Mouse (Mus musculus) kidney, postnatal 0 days (tissue): ENCODE results near the gene Wdr54. TPM values are rescaled to one million over a fixed set of nuclear protein-coding genes. Genes with fewer than 3 reads are reported as not detected.
A peak's percentile ranks its signal among the peaks of the same experiment; 100 is the strongest.

Experiments
- ATAC-seq: fragments of 200-750 bp; cut with Nextera tagmentation; replicated peaks from 2 replicates; pipeline ENCODE4 v1.8.0; 2017; ENCODE audit warnings: low read depth, moderate number of reproducible peaks, moderate TSS enrichment, moderate library complexity; ENCODE audit not compliant: low FRiP score
- DNase-seq: peaks from one replicate; pipeline ENCODE4 v3.0.0-alpha.2; 2016; ENCODE audit warnings: low spot score
- H3K27ac ChIP-seq: fragments of 300-500 bp; sonication (generic); 2 replicates; pipeline ENCODE4 v1.5.1; 2014; ENCODE audit warnings: mild to moderate bottlenecking
- H3K27me3 ChIP-seq: fragments of 300-500 bp; sonication (generic); 2 replicates; pipeline ENCODE4 v1.6.1; 2014; ENCODE audit warnings: low read length, mixed read lengths; ENCODE audit not compliant: insufficient read depth
- H3K36me3 ChIP-seq: fragments of 300-500 bp; sonication (generic); 2 replicates; pipeline ENCODE4 v1.6.1; 2014; ENCODE audit warnings: low read length, mixed read lengths; ENCODE audit not compliant: insufficient read depth
- H3K4me1 ChIP-seq: fragments of 300-500 bp; sonication (generic); replicated peaks from 2 replicates; pipeline ENCODE4 v1.6.1; 2014; ENCODE audit warnings: antibody characterized with exemption, low read length, mixed read lengths; ENCODE audit not compliant: insufficient read depth
- H3K4me2 ChIP-seq: fragments of 300-500 bp; sonication (generic); 2 replicates; pipeline ENCODE4 v1.6.1; 2014; ENCODE audit warnings: mild to moderate bottlenecking, low read length, moderate library complexity, mixed read lengths
- H3K4me3 ChIP-seq: fragments of 300-500 bp; sonication (generic); replicated peaks from 2 replicates; pipeline ENCODE4 v1.5.1; 2014; ENCODE audit warnings: low read depth, low read length
- H3K9ac ChIP-seq: fragments of 300-500 bp; sonication (generic); 2 replicates; pipeline ENCODE4 v1.6.1; 2014; ENCODE audit warnings: low read depth, low read length
- H3K9me3 ChIP-seq: fragments of 300-500 bp; sonication (generic); replicated peaks from 2 replicates; pipeline ENCODE4 v1.6.1; 2016; ENCODE audit warnings: low read length, inconsistent platforms, mixed read lengths
- CTCF ChIP-seq: IDR thresholded peaks from 2 replicates; pipeline ENCODE4 v1.5.1; 2016; ENCODE audit warnings: antibody characterized with exemption, low read depth, mild to moderate bottlenecking, moderate library complexity
- WGBS: fragments of 180-500 bp; shearing (Covaris S2); extraction: QIAGEN DNeasy Blood & Tissue Kit; methylation state at CpG from one replicate; pipeline ENCODE4 v1.1.7; 2014; 5-methylcytosine and 5-hydroxymethylcytosine counted together
- polyA plus RNA-seq: library from polyadenylated mRNA; unstranded; fragments of >200 nt; fragmentation: Nextera tagmentation; extraction: Ambion mirVana; gene quantifications from 2 replicates; pipeline ENCODE4 v1.2.1, GENCODE M21; 2015

The Wdr54 gene
- polyA plus RNA-seq, 1 experiment from 2014 or later = 4.2 TPM

- H3K27me3 ChIP-seq = no peaks in the 10 kb centered on the region
- H3K36me3 ChIP-seq = no peaks in the 10 kb centered on the region
- H3K9me3 ChIP-seq = no peaks in the 10 kb centered on the region
- 96% methylated on average over 5 of the region's 5 CpGs for WGBS
- H3K4me3 ChIP-seq = no peak overlapping the region
- H3K9ac ChIP-seq = no peak overlapping the region
- TF ChIP-seq CTCF = peak; percentile 50; the same call in 1 of the 2 replicates
- H3K27ac ChIP-seq = no peak overlapping the region
- H3K4me2 ChIP-seq = no peak overlapping the region
- no peak for DNase-seq
- peaks cover 15% of the 10 kb centered on the region for H3K4me1 ChIP-seq
- ATAC-seq = no peak
Observed at GRCm38 (mm10) chr6:83127419-83127818, 28.8 kb downstream of the Wdr54 start.

DNA sequence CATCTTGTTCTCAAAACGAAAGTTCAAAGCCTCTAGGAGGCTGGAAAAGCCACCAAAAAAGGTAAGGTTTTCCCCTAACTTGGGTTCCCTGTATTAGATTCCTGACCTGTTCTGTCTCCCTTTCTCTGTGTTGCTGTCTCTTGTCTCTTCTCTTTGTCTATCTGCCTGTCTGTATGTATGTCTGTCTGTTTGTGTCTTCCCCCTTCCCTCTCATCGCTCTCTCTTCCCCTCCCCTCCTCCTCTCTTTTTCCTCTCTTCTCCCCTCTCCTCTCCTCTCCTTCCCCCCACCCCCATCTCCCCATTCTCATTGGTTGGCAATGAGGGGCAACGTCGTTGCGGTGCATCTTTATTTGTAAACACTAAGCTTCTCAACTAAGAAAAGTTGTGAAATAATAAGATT is 30.9 kb downstream of the Wdr54 start, which contains the start of gene Ino80b:
Gene Ino80b, minus strand, starts transcription at position 101 of the 400 bp plus-strand sequence.
- H3K9ac ChIP-seq = peak within 1 kb of the TSS; percentile 58
- no peak for TF ChIP-seq CTCF
- H3K4me3 ChIP-seq = peak within 1 kb of the TSS; percentile 67
- ATAC-seq (no peak), DNase-seq (no peak)
- H3K9me3 ChIP-seq = no peaks in the 10 kb centered on the region
- peak within 1 kb of the TSS; percentile 47; the same call in 1 of the 2 replicates for H3K27ac ChIP-seq
- 21% methylated on average over 5 of the region's 5 CpGs for WGBS
- H3K27me3 ChIP-seq = no peaks in the 10 kb centered on the region
- no peaks in the 10 kb centered on the region for H3K36me3 ChIP-seq
- peaks cover 26% of the 10 kb centered on the region for H3K4me1 ChIP-seq
- H3K4me2 ChIP-seq = peak within 1 kb of the TSS; percentile 95

- WGBS = under 1% methylated on average over 30 of the region's 30 CpGs
- ATAC-seq (peak; percentile 6; the same call in 1 of the 2 replicates), DNase-seq (peak; percentile 96)
- Histone ChIP-seq H3K4me3 (peak overlapping the region; percentile 67), H3K36me3 (no peaks in the 10 kb centered on the region), H3K4me2 (peak overlapping the region; percentile 95), H3K27ac (peak overlapping the region; percentile 47; the same call in 1 of the 2 replicates), H3K9me3 (no peaks in the 10 kb centered on the region), H3K9ac (peak overlapping the region; percentile 58), H3K27me3 (no peaks in the 10 kb centered on the region), H3K4me1 (peaks cover 31% of the 10 kb centered on the region)
- TF ChIP-seq CTCF = no peak
Observed at GRCm38 (mm10) chr6:83124851-83125312, 31.3 kb downstream of the Wdr54 start.

- DNase-seq (no peak), ATAC-seq (no peak)
- Histone ChIP-seq H3K4me1 (peaks cover 38% of the 10 kb centered on the region), H3K9ac (no peak overlapping the region), H3K27me3 (no peaks in the 10 kb centered on the region), H3K9me3 (no peaks in the 10 kb centered on the region), H3K4me3 (no peak overlapping the region), H3K27ac (no peak overlapping the region), H3K4me2 (no peak overlapping the region), H3K36me3 (0 out of 2 replicates have a peak, but pooled peaks cover 5% of the 10 kb centered on the region)
- WGBS = 83% methylated on average over 5 of the region's 5 CpGs
- no peak for TF ChIP-seq CTCF
Observed at GRCm38 (mm10) chr6:83122961-83123360, 33.2 kb downstream of the Wdr54 start.

DNA sequence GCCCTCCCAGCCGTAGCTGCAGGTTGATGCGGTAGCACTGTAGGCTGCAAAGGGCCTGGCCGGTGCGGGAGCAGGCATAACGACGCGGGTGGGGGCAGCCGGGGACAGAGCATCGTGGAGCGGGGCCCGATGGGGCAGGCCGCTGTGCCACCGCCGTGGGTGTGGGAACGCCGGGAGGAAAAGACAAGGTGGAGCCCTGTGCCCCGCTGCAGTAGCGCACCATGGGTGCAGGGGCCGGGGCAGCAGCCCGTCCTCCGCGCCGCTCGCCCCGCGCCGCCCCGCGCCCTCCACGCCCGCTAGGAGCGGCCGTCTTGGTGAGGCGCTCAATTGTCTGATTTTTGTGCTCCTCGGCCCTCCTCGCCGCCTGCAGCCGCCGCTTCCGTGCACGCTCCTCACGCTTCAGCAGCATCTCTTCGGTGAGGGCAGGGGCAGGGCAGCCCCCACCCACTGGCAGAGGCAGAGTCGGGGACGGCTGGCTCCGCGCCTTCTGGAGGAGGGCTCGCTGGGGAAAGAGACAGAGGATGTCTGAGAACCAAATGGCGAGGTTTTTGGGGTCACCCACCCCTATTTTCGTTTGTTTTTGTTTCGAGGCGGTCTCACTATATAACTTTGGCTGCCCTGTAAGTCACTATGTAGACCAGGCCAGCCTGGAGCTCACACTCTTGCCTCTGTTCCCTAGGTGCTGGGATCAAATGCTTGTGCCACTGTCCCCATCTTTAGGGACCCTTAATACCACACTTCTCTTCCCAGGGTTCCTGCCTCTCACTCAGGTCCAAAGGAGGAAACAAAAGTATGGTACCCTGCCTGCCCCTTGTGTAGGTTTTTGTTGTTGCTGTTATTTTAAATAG is 34.1 kb downstream of the Wdr54 start:
- H3K36me3 ChIP-seq = 0 out of 2 replicates have a peak, but pooled peaks cover 5% of the 10 kb centered on the region
- no peaks in the 10 kb centered on the region for H3K9me3 ChIP-seq
- under 1% methylated on average over 41 of the region's 52 CpGs for WGBS
- ATAC-seq = peak; percentile 1; the same call in 1 of the 2 replicates
- peak overlapping the region; percentile 67 for H3K9ac ChIP-seq
- H3K4me2 ChIP-seq = peak overlapping the region; percentile 80
- H3K4me1 ChIP-seq = peaks cover 38% of the 10 kb centered on the region
- TF ChIP-seq CTCF = no peak
- peak; percentile 45 for DNase-seq
- no peaks in the 10 kb centered on the region for H3K27me3 ChIP-seq
- peak overlapping the region; percentile 91 for H3K27ac ChIP-seq
- peak overlapping the region; percentile 68 for H3K4me3 ChIP-seq
